Mouse (Mus musculus) liver, postnatal 0 days (tissue): ENCODE data around the gene Trim5.

ENCODE experiments used
- CTCF ChIP-seq: sonication (generic); IDR thresholded peaks from 2 replicates; pipeline ENCODE4 v1.5.1; 2016; ENCODE audit warnings: antibody characterized with exemption, low read depth
- EP300 ChIP-seq: IDR thresholded peaks from 2 replicates; pipeline ENCODE4 v1.6.1; 2016; ENCODE audit warnings: antibody characterized with exemption, low read depth, mild to moderate bottlenecking

- TF ChIP-seq CTCF = peak; percentile 83
- TF ChIP-seq EP300 = peak; percentile 66
Observed at GRCm38 (mm10) chr7:104244287-104245181, 43.4 kb downstream of the Trim5 start, which contains the start of gene Trim34a.
